Comparison of ENCODE assay signal across 8 mouse cellular contexts in the genomic region with DNA sequence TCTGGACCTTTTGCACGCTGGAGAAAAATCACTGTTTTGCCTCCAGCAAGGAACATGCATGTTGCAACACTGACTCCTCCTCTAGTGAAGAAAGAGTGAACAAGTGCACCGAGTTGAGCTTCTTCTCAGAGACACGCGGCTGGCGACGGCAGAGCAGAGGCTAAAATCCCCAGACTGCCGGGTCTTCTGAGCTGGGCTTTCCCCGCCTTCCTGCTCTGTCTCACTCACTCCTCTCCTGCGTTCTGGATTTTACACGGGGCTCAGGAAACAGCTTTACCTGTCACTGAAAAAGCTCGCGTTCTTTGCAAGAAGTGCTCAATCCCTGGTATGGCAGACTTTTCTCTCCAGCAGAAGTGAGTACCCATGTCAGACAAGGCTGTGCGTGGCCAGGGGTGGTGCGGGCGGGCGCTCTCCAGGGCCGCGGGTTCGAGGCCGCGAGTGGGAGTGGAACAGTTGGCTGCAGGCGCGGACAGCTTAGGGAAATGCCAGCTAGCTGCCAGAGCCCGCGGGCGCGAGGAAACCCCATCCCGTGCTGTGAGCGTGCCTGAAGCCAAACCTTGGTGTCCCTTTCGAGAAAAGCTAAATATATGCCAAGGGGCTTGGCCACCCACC. TPM values are rescaled to one million over a fixed set of nuclear protein-coding genes. Genes with fewer than 3 reads are reported as not detected.
DNase-seq lines count a peak whose midpoint lies in the region; ATAC-seq and TF ChIP-seq lines count a peak whose summit lies in the region.

No protein-coding gene starts in this region.

- no peak for TF ChIP-seq EP300 in heart, postnatal 0 days (IDR thresholded peaks at IDR 0.05; ENCODE audit: low read depth)

- peak overlapping the region; percentile 45 for H3K4me3 ChIP-seq in heart, postnatal 0 days (ENCODE audit: low read depth, low read length)

- WGBS in heart, postnatal 0 days = under 1% methylated on average over 30 of the region's 30 CpGs

- peaks cover 4% of the 10 kb centered on the region; the same call in 1 of the 2 replicates for H3K4me1 ChIP-seq in heart, postnatal 0 days (ENCODE audit: control insufficient read depth, insufficient read depth)

- H3K9ac ChIP-seq in heart, postnatal 0 days (replicated peaks; ENCODE audit: low read depth, low read length) = peak overlapping the region; percentile 28; the same call in 1 of the 2 replicates

- peak; percentile 13 for DNase-seq in thymus, postnatal 4 days
- no peak for DNase-seq in thymus, postnatal 25 days
- DNase-seq in embryo, embryonic 10.5 days (ENCODE audit: low spot score) = peak; percentile 55
- peak; percentile 18 for DNase-seq in heart, postnatal 0 days (ENCODE audit: low spot score)
- peak; percentile 22 to 51 for DNase-seq in kidney, postnatal 25 days
- DNase-seq in right cerebral cortex, postnatal 25 days = peak; percentile 33
- no peak for DNase-seq in layer of hippocampus, adult 11-12 months (ENCODE audit: low spot score)

- no peak for TF ChIP-seq CTCF in heart, postnatal 0 days (IDR thresholded peaks at IDR 0.05; ENCODE audit: low read depth)

- peak overlapping the region; percentile 70 for H3K4me2 ChIP-seq in heart, postnatal 0 days (ENCODE audit: low read depth, low read length)

- H3K27ac ChIP-seq in heart, postnatal 0 days (ENCODE audit: low read depth) = no peak overlapping the region

- no peaks in the 10 kb centered on the region for H3K27me3 ChIP-seq in heart, postnatal 0 days (ENCODE audit: control insufficient read depth, insufficient read depth, low read length)

- no peaks in the 10 kb centered on the region for H3K9me3 ChIP-seq in heart, postnatal 0 days (replicated peaks; ENCODE audit: control insufficient read depth, low read length)

- no peak; the same call in 1 of the 2 replicates for ATAC-seq in heart, postnatal 0 days (ENCODE audit: insufficient read depth, low read depth)
- ATAC-seq in megakaryocyte, adult 5-6 weeks (ENCODE audit: poor library complexity, severe bottlenecking) = peak; percentile 52

- no peaks in the 10 kb centered on the region for H3K36me3 ChIP-seq in heart, postnatal 0 days (replicated peaks; ENCODE audit: control insufficient read depth, insufficient read depth, low read length)

RNA-seq across cellular contexts. Expression of a gene that starts 0.6 kb away (rescaled TPM):
- total RNA-seq in heart, postnatal 0 days (2014; rRNA removed; ENCODE audit: low replicate concordance) = 0.27 and 0.57 TPM in 2 replicates
- polyA plus RNA-seq in heart, postnatal 0 days (2015; fragmentation: Nextera tagmentation; extraction: Ambion mirVana) = 0.90 and 1.4 TPM in 2 replicates
- 0.09 TPM in 1 of 2 replicates, not detected in the other for total RNA-seq in megakaryocyte, adult 5-6 weeks (2015)
- 0.37 TPM in 1 of 2 replicates, not detected in the other for total RNA-seq in megakaryocyte, adult 5-6 weeks (2017)

Comparison
In these comparisons a context has a peak if more than half of its experiments do, and no peak if none do; other contexts are left out.
1. DNase-seq: peak in thymus, postnatal 4 days (single experiment), embryo, embryonic 10.5 days (single experiment), heart, postnatal 0 days (single experiment), kidney, postnatal 25 days (2 of 2) and right cerebral cortex, postnatal 25 days (single experiment); none in thymus, postnatal 25 days (single experiment) and layer of hippocampus, adult 11-12 months (single experiment).